Mouse (Mus musculus) regulatory T cell (primary cell): ENCODE results near the gene Rubcnl.

ENCODE experiments used
- in situ Hi-C: fragments of 300-600 bp; cut with MboI, MseI; formaldehyde crosslinking; loops from one replicate; pipeline ENCODE4 v1.15.1; 2025; ENCODE audit warnings: high pct_unique_total_duplicates

The Rubcnl gene

DNA sequence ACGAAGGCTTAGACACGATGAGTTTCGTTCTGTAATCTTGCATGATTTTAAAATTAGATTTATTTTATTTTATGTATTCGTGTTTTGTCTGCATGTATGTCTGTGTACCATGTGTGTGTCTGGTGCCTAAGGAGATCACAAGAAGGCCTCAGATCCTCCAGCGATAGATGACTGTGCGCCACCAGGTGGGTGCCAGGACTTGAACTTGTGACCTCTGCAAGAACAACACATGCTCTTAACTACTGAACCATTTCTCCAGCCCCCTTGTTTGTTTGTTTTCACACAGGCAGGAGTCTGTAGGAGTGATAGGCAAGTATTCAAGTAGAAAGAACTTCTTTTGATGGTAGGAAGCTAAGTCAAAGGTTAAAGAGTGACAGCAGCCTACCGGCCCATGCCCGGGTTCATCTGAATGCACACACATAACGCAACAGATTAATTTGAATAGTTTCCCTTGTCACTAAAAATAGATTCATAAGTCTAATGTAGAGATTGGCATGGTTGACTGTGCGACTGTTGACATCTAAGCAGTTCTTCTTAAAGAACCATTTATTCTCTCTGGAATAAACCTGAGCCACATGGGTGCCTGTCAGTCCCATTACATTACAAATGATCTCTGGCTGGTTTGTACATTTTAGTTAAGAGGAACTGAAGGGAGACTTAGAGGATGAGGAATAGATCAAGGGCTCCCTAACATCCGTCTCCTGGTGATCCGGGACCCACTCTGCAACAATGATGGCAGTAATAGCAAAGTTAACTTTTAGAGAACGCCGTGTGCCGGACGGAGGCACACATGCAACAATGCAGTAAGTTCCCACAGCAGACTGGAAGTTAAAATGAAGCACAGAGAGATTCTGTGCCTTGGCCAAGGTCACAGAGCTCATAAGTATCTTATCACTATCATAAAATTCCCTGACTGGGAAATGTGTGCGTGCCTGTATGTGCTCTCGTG is 2.3 kb downstream of the Rubcnl start:
- in situ Hi-C loops, result no loop called here

DNA sequence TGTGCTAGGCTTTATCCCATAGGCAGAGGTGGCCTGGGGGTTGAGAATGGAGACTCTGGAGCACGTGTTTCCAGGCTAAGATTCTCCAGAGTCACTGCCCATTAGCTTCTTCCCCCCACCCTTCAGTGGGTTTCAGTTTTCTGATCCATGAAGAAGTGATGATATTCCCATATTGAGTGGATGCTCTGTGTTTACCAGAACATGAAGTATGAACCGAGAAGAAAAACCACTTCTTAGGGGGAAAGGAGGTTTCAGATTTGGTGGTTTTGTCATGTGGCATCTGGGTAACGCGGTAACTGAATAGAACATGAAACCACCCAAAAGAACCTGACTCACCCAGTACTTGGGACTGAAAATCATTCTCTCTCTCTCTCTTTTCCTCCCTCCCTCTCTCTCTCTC is 3.0 kb downstream of the Rubcnl start:
- in situ Hi-C loops, result no loop called here

DNA sequence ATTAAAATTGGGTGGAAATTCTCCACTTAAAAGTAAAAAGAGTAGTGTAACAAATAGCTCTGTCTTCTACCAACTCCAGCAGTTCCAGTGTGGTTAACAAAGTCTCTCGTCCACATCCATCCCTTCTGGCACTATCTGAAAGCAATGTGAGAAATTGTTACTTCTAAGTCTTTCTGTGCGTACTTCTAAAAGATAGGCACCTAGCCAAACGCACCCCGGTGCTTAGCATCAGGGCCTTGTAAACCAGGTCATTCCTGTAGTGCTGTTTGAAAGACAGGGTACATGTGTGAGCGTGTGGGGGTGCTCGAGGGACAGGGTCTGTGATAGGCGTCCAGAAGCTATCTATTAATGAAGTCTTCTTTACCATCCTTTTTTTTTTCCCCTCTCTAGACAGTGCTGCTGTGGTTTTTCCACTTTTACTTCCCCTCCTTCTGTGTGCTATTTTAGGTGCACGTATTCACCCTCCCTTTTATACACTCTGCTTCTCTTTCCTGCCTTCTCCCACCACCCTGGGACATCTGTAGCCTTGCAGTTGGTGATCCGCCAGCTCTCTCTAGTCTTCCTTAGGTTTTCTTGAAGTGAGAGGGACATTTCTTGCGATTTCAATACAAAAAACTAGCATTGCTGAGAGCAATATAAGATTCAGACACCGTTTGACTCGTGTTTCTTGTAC is 4.9 kb downstream of the Rubcnl start:
- in situ Hi-C loops, result no loop called here

DNA sequence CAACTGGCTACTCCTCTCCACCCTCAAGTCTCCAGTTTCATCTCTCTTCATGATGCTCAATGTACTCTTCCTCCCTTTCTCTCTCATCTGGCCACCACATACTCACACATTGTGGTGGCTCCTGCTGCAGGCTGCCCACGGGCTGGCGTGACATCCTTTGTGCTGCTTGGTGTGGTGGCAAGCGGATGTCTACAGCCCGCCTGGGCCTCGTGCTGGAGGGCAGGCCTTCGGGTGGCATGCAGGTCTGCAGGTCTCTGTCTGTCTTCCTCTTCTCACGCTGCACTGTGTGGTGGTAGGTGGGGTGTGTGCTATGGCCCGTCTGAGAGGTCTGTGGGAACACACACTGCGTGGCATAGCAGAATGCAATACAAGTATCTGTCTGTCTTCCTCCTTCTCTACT is 6.7 kb downstream of the Rubcnl start:
- in situ Hi-C loops, result no loop called here

- in situ Hi-C loops, result no loop called here
Measured at GRCm38 (mm10) chr14:75024793-75025710, 9.2 kb downstream of the Rubcnl start.

DNA sequence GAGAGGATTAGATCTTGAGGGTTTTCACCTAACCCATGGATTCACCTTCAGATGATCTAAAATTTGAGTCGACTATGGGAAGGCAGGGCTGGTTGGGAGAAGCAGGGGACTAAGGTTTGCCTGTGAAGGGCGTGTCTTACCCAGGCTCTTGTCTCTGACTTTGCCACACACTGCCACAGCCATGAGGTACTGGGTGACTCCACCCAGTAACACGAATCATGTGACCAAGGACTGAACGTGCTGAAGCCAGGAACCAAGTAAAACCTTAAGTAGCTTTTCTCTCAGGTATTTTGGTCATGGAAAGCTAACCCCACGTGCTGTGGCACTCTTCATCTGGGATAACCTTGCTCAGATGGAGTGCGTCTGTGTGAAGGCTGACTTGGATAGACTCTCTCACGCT is 14.9 kb downstream of the Rubcnl start:
- in situ Hi-C loops, result loop anchor here (10.0 kb wide), 1 partner anchor 1096 kb away; no protein-coding TSS in a partner anchor

- in situ Hi-C loops, result loop anchor here (10.0 kb wide), 1 partner anchor 1097 kb away; no protein-coding TSS in a partner anchor
Measured at GRCm38 (mm10) chr14:75031999-75032575, 16.3 kb downstream of the Rubcnl start.

GRCm38 (mm10) chr14:75032742-75033141 is 16.9 kb downstream of the Rubcnl start:
- in situ Hi-C loops, result loop anchor here (10.0 kb wide), 1 partner anchor 1098 kb away; no protein-coding TSS in a partner anchor

DNA sequence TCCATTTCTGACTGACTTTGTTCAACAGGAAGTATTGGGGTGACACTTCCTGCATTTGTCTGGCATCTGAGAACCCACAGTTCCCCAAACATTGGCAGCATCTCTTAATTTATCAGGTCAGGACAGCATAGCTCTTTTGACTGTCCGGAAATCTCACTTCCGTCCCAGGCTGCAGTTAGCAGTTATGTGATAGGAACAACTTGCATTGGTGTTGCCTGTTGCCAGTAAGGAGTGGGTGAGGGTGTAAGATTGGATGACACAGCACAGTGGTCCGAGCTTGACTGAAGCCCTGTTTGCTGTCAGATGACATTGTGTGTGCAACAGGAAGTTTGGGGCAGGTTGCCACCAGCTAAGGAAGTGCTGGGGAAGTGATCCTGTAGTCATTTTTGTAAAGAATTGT is 18.4 kb downstream of the Rubcnl start:
- in situ Hi-C loops, result loop anchor here (10.0 kb wide), 1 partner anchor 1099 kb away; no protein-coding TSS in a partner anchor

DNA sequence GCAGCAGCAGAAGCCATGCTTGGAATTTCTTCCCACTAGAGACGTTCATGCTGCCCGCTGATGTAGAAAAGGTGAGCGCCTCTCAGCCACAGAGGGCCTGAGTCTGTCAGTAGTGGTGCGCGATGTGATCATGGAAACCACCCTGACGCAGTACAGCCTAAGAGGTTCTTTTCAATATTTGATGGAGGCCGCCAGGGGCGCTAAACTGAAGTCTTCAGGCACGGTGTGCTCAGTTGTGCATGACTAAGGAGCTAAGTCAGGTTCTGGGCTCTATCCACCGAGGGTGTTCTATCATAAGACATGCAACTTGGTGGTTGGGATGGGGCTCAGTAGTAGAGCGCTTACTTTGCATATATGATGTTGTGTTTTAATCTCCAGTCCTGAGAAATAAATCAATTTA is 19.6 kb downstream of the Rubcnl start:
- in situ Hi-C loops, result loop anchor here (10.0 kb wide), 1 partner anchor 1101 kb away; no protein-coding TSS in a partner anchor

DNA sequence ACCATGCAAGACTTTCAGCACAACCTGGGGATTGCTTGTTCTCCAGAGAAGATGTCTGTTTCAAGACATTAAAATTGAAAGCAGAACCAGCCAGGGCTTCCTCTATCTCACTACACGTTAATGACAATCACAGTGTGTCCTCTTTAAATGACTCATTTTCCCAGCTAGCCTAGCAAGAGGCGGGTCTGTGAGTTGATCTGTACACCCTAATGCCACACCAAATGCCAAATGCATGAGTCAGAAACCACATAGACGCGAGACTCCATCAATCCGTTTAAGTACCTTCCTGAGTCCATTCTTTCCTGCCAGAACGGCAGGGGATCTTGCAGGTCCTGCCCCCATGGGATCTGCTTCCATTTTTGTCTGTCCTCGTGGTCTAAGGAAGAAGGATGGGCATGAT is 29.4 kb downstream of the Rubcnl start:
- in situ Hi-C loops, result no loop called here

DNA sequence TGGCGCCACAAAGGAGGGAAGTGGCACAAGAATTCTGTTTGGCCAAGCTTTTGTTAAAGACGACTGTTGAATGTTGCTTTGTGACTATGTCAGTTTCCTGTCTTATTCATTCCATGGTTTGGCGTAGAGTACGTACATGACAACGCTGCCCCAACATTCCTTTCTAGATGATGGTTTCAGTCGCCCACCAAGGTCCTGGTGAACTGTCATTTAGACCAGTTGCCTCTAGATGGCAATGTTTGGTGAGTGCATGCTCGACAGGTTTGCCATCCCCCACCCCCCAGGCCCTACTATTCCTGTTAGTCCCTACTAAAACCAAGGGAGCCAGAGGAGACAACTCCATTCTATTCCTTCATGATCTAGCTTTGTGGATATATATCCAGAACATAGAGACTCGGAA is 36.6 kb downstream of the Rubcnl start:
- in situ Hi-C loops, result loop anchor here (10.0 kb wide), 1 partner anchor 462 kb away; no protein-coding TSS in a partner anchor

GRCm38 (mm10) chr14:75054455-75055343 is 38.9 kb downstream of the Rubcnl start:
- in situ Hi-C loops, result loop anchor here (5.0 to 10.0 kb wide), 2 partner anchors 138 to 460 kb away; no protein-coding TSS in a partner anchor

DNA sequence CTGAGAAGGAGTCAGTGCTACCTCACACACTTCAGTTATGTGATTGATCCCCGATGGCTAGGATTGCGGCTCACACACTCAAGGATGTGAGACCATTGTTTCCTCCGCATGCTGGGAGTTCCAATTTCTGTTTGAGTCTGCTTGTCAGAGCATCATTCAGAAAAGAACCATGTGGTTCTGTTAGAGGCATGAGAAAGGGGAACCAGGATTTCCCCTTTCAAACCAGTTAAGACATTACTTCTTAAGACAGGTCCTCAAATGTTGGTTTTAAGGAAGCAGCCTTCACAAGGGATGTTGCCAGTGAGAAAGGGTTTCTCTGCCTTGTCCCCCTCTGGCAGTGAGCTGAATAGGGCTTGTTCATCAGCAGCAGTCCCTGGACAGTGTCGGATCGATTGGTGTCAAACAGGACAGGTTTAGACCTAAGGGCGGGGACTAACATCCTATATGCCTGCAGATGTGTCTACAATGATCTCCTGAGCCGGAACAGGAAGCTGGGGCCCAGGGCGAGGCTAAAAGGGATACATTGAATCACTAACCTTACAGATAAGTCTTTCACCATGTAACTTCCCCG is 41.1 kb downstream of the Rubcnl start:
- in situ Hi-C loops, result loop anchor here (5.0 to 10.0 kb wide), 2 partner anchors 135 to 458 kb away; no protein-coding TSS in a partner anchor

DNA sequence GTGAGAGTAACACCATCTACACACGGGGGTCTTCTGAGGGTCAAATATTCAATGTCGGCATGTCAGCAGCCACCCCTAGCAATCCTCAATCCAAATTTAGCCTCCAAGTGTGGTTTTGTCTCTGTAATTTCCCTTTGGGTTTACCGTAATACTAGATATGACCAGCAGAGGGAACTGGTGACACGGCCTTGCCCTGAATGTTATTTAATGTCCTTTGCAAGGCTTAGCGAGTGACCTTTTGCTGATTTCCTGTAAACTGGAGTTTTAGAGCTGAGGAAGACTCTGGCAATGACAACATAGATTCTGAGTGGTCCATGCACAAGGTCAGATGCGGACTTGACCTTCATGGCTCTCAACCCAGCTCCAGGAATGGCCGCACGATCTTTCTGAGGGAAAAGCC is 44.7 kb downstream of the Rubcnl start:
- in situ Hi-C loops, result no loop called here

- in situ Hi-C loops, result no loop called here
Measured at GRCm38 (mm10) chr14:75063936-75064335, 48.1 kb downstream of the Rubcnl start.

- in situ Hi-C loops, result no loop called here
Measured at GRCm38 (mm10) chr14:75064520-75064919, 48.7 kb downstream of the Rubcnl start.

- in situ Hi-C loops, result no loop called here
Measured at GRCm38 (mm10) chr14:75065211-75065610, 49.4 kb downstream of the Rubcnl start.

GRCm38 (mm10) chr14:75068430-75069112 is 52.7 kb downstream of the Rubcnl start:
- in situ Hi-C loops, result no loop called here
